Mouse (Mus musculus) stomach, postnatal 0 days (tissue): Measurements from ENCODE around the gene Poc1a.

Source experiments
- CTCF ChIP-seq: IDR thresholded peaks from 2 replicates; pipeline ENCODE4 v1.5.1; 2016; ENCODE audit warnings: antibody characterized with exemption, low read depth, mild to moderate bottlenecking, moderate library complexity
- EP300 ChIP-seq: optimal IDR thresholded peaks from 2 replicates; pipeline ENCODE3; 2016; ENCODE audit warnings: antibody characterized with exemption

DNA sequence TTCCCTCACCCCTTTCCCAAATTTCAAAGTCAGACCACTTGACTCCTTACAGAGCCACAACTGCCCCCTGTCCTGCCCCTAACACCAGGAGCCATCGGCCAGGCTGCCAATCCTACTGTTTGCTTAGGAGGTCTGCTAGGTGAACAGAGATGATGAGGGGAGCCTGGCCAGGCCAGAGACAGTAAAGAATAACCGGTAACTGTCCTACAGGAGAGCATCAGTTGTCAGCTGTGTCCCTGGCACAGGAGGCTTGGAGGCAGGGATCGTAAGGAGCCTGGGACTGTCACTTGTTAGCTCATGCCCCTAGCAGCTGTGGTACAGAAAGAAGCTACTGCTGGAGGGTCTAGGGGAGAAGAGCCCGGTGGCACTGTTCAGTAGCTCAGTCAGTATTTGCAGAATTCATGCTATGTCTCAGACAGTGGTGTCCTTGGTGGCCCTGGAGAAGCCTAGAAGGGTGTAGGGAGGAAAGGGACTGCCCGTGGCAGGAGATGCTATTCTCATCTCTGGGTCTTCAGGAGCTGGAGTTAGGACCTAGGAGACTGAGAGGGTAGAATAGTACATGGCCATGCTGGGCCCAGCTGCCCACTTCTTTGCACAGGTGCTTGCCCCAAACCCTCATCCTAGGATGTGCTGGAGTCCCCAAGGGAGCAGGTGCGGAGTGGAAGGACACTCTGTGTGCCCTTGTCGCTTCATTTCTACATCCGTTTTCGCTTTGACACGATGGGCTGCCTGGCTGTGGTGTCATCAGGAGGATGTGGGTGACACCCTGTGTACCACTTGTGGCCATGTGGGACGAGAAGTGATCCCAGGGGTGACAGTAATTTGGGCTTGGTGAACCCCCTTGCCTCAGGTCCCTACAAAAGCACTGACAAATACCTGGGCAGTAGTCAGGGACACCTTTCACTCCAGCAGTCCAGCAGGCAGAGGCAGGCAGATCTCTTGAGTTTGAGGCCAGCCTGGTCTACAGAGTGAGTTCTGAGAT, 91.9 kb downstream of the Poc1a start:
- TF ChIP-seq CTCF: no peak
- no peak for TF ChIP-seq EP300
